Mouse (Mus musculus) CD4-positive, CD25-positive, alpha-beta regulatory T cell, adult 2 months (primary cell): ENCODE measurements around the gene Ip6k3.
A peak's percentile ranks its signal among the peaks of the same experiment; 100 is the strongest.

Experiments
- DNase-seq: peaks from one replicate; pipeline ENCODE4 v3.0.0-alpha.2; 2012; ENCODE audit warnings: low read depth, low spot score

The Ip6k3 gene

DNA sequence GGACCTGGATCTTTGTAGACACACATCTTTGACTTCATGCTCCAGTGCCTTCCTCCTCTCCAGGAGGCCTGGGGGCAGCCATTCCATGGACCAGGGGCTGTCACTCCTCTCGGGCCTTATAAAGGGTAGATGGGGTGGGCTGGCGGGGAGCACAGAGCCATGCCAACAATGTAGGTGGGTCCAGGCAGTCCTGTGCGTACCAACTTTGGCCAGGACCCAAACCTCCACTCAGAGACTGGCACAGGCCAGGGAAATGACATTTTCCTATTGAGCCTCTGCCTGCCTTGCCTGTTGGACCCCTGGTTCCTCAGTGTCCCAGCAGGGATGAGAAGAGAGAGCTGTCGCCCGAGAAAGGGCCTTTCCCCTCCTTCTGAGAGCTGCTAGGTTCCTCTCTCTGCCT, 14.8 kb upstream of the Ip6k3 start:
- no peak for DNase-seq

DNA sequence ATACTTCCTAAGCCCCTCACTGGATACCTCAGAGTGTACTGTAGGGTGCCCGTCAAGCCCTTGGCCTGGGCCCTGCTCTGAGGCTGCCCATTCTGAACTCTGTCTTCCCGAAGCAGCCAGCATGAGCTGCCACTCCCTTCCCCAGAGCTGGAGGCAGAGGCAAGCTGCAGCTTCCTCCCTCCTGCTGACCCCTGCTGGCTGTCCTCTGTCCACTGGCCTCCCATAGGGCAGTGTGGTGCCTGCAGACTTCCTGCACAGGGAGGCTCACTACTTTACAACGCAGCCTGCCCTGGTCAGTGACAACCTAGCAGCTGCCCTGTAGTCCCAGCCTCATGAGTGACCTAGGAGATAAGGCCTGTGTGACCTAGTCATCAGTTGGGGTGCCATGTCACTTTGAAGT, 14.1 kb upstream of the Ip6k3 start:
- DNase-seq: no peak

DNA sequence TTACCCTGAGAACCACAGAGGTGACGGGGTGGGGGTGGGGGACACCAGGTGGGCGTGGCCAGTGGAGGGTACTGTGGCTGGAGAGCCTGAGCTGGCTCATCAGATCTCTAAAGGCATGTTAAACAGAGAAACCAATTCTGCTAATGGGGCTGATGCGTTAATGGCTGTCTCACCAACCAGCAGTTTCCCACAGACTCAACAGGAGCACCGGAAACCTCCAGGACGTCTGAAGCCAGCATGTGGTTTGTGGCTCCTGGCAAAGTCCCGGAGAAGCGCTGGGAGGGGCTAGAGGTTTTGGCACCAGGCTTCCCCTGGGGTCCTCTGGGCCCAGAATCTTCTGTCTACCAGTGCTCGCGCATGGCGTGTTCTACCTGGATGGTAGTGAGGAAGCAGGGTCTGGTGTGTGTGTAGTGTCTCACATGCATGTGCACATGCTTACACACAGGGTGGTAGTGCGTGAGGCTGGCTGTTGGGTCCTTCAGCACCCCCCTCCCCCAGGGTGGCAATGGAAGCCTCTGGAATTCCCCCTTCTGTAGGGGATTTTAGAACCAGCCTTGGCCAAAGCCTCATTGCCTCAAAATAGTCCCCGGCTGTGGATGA, 12.2 kb upstream of the Ip6k3 start:
- DNase-seq: peak; percentile 47

DNA sequence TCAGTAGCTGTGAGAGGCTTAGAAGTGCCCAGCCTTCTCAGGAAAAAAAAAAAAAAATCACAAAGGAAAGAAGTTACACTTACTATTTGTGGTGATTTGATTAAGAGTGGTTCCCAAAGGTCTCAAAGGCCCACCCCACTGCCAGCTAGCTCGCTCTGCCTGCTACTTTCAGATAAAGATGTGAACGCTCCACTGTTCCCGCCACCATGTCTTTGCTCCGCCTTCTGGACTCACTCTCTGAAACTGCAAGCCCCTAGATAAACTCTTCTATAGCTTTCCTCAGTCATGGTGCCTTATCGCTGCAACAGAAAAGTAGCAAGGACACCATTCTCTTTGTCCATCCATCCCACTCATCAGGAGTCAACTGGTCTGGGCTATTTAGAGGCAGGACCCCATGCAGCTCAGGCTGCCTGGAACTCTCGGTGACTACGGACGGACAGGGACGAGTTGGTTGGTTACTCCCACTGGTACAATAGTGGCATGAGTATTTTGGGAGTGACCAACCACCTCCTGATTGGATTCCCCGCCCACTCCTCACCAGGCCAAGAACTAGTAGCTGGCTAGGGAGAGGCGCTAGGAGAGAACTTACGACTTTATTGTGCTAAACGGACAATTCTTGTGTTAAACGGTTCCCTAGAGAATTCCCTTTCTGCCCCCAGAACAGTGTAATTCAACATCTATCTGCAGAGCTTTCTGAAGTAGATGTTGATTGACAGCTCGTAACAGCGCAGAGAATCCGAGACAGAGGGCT, 11.0 kb upstream of the Ip6k3 start:
- no peak for DNase-seq

DNA sequence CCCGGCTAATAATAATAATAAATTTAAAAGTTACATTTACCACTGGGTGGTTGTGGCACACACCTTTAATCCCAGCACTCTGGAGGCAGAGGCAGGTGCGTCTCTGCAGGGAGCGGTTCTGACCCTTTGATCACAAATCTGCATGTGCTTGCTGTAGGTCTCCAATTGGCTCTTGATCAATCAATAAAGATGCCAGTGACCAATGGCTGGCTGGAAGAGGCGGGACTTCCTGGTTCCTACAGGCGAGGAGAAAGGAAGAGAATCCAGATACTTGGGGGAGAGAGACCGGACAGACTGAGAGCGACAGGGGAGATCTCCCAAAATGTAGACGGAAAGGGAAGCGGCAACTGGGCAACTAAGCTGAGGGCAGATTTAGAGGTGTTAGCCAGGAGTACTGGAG, 10.4 kb upstream of the Ip6k3 start:
- DNase-seq: peak; percentile 37

DNA sequence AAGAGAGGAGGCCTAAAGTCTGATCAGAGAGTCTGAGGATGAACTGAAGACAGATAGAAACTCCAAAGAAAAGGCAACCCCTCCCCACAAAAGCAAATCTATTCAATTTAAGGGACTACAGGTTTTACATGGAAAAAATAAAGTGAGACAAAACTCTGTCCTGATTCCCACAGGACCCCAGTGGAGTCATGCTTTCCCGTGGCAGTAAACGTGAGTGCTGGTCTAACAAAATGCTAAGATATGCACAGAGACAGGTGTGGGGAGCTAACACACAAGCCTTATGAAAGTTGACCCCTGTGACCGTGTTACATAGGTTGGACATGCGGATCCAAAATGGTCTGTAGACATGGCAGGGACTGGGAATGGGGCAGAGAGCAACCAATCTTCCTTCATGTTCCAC, 9.2 kb upstream of the Ip6k3 start:
- DNase-seq: no peak

DNA sequence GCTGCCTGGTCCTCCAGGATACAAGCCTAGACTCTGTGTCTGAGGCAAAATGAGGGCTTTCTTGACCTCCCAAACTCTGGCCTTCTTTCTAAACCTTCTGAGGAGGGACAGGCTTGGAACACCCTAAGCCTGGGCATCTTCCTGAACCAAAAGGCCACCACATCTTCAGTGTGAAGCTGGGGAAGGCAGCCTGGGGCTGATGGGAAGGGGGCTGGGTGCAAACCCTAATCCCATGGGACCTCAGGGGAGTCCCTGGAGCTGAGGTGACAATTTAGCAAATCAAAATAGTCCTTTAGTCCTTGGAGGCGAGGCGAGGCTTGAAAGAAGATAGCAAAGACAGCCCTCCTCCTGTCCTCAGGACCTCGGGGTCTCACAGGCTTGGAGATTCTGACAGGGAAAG, 8.7 kb upstream of the Ip6k3 start:
- no peak for DNase-seq

DNA sequence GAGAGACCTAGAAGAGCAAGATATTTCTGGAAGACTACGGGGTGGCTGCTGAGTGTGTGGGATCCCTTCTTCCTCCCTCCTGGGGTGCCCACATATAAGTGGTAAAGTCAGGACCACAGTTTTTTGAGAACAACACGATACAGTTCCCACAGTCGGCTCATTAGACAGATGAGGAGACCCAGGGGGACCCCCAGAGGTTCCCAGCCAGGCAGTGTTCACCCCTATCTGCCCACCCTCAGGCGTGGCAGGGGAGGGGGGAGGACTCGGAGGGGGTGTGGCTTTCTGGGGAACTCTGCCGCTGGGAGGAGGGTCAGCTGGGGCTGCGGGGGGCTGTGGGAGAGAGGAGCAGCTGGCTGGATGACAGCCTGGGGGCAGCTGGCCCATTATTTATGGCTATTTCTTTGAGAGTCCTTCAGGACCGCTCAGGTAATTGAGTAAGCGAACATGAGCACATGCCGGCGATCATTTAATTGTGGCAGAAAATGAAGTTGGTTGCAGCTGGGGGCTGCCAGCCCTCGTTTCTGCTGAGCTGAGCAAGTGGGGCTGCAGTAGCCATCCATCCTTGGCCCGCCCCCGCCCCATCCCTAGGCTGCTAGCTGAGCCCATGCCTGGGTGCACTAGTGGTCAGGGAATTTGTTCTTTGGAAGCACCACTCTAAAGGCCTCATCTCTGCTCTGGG, 7.7 kb upstream of the Ip6k3 start:
- no peak for DNase-seq

DNA sequence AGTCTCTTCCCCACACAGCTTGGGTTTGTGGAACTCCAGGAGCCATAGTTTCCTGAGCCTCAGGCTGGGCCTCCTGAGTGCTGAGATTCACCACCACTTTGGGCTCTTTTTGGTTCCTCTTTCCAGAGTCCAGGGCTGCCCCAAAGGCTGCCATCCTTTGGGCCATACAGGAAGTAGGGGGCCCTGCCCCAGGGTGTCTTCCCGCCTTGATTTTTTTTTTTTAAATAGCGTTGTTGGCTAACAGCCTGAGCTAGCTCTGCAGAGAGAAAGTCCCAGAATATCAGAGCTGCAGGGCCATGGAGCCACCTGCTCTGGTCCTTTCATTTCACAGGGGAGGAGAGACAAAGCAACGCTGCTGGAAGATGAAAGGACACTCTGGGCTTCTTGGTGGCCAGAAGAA, 6.1 kb upstream of the Ip6k3 start:
- no peak for DNase-seq

DNA sequence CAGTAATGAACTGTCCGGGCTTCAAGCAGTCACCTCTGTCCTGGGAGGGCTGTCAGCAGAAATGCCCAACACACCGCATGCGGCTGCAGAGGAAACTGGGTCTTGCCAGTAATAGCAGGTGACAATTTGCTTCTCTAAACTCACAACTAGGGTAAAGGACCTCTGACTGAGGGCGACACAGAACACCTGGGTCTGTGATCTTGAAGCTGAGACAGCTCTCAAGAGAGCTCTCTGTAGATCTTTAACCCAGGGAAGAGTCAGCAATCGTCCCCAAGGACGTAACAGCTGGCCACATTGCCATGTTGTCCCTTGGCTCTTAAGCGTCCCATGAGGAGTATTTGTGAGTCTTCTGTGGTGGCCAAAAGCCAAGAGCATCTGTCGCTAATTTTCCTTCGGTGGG, 4.9 kb upstream of the Ip6k3 start:
- DNase-seq: no peak

DNA sequence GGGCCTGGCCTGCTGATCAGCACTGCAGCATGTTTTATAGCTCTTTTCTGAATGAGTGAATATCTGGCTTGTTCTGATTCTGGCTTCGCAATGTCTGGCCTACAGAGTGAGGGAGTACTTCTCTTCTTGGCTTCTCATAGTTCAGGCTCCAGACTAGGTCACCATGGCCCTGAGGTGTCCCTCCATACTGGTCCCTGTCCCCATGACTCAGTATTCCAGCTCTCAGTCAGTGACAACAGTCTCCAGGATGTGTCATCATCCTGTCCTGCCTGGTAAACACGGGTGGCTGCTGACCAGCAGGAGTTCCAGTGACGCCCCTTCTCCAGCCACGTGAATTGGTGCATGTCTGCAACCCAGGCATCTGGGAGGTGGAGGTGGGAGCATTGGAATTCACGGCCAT, 3.5 kb upstream of the Ip6k3 start:
- no peak for DNase-seq

DNA sequence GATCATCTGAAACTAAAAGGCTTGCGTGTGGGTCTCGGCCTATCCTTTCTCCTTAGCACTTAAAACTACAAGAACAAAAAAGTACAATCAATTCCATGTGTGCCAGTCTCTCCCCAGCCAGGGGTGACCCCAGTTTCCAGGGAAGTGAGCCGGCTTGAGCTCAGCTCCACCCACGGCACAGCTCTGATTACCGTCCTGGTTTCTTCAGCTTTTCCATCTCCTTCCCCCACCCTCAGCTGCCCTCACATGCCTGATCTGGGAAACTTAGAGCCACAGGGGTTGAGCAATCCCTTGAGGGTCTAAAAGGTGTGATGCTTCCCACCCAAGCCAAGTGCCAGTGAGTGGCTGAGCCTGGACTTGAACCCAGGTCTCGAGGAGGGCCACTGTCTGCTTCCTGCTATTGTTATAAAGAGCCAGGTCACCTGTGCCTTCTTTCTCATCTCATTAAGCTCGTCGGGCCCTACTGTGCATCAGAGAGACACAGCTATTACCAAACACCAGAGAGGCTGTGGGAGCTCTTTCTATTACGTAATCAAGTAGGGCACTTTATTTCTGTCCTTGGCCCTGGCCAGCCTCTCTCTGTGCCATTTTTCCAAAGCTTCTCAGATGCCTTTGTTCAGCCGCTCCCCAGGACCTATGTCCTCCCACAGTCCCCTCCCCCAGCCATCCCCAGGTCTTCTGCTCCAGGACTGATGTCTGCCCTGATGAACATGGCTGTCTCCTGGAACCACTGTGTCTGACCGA, 2.5 kb upstream of the Ip6k3 start:
- no peak for DNase-seq

DNA sequence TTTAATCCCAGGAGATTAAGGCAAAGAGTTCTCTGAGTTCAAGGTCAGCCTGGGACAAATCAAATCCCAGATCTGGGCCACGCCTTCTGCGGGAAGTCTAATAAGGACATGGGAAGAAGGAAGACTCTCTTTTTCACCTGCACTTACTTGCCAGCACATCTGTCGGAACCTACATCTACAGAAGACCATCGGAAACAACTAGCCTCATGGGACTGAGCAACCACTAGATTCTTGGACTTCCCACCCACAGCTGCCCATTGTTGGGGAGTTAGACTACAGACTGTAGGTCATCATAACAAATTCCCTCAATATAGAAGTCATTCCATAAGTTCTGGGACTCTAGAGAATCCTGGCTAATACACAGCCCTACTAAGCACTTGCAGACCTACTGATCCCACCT, 974 bp upstream of the Ip6k3 start:
- no peak for DNase-seq

DNA sequence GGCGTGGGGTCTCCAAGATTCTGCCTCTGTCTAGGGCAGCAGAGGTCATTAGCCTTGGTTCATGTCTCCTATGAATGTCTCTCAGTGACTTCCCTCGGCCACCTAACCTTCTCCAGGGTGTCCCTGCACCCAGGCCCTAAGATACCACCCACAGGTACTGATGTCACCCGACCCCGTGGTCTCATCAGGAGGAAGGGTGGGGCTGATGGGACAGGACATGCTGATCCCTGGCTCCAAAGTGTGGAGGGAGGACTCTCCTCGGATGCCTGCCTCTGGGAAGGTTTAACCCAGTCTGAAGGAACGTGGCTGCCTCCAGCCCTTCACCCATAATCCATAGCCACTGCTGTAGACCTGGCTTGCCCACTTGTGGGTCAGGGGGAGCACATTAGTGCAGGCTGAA, 694 bp downstream of the Ip6k3 start:
- no peak for DNase-seq

DNA sequence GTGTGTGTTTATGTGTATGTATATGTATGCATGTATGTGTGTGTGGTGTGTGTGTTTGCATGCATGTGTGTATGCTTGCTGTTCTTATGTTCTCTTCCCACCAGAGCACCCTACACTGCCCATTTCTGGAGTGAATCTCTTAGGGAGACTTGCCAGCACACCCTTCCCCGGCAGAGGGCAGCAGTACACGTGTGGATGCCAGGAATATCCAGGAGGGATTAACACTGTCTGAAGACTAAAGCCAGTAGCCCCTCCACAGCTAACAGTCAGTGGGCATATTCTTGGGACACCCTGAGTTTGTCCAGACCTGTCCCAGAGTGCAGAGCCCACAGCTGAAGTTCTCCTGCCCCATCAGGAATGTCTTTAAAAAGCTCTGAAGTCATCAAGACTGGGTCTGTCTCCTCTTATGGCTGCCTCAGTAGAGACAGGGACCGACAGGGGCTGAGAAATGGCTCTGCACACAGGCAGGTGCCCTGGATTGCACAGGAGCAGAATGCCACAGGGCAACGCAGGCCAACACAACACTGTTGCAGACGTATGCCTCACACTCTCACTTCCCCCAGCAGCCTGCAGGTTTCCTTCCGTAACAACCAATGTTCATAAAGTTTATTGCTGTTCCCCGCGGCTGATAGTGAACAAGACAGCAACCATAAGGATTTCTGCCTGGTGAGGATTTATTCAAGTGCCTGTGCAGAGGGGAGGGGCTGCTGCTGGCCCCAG, 2.4 kb downstream of the Ip6k3 start:
- DNase-seq: no peak

DNA sequence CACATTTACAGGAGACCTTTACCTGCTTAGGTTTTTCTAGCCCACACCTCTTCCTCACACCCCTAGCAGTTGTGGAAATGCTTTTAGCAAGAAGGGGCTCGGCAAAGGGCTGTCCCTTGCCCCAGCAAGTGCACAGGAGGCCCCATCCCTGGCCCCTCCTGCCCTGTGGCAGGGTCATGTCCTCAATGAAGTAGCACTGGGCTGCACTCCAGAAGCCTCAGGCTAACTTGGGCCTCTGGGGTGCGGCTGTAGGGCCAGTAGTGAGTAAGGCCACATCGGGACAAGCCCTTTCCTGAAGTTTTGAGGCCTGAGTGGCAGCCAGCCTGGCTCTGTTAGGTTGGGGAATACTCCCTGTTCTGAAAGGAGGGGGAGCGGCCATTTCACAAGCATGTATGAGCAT, 6.7 kb downstream of the Ip6k3 start:
- no peak for DNase-seq

DNA sequence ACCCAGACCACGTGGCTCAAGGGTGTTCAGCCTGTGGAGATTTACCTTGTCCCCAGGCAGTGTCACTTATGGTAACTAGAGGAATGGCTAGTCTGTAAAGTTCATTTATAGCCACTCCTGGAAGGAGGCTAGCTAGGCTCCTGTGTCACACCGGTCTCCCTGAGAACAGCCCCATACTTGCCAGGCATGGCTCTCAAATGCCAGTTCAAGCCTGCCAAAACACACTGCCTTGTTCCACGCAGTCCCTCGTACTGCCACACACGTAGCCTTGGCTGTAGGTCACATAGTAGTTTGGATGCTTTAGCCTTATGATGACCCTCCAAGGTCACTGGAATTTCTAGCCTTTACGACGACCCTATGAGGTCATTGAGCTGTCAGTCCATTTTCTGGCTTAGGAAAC, 8.4 kb downstream of the Ip6k3 start:
- no peak for DNase-seq

DNA sequence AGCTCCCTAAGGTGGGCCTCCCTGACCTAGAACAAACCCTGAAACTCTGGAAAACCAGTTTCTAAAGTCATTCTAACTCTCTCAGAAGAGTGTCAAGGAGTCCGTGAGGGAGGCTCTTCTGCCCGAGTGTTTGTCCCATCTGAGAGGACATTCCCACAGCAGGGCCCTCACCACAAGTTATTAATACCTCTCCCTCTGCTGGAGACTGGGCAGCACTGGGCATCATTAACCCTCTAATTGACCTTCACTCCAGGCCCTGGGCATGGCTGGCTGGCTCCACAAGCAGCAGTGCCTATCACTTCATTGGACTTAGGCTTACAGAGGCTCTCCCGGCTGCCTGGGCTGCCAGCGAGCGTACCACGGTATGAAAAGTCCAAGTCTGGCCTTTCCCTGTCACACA, 9.2 kb downstream of the Ip6k3 start:
- no peak for DNase-seq

DNA sequence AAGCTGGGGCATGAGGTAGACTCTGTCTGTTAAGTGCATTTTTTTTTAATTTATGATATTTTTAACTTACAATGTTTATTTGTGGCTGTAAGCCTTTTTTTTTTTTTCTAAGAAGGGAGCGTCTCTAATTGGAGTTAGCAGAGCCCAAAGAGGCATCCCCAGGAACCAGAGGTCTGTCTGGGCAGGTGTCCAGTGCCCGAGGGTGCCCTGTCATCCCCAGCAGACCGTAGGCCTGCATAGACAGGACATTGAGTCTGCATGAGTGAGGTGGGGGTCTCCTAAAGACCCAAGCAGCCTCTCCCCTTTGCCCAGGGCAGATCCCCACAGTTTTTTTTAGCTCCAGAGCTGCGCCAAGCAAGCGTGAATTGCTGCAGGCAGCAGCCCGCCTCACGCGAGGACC, 11.8 kb downstream of the Ip6k3 start:
- DNase-seq: no peak

DNA sequence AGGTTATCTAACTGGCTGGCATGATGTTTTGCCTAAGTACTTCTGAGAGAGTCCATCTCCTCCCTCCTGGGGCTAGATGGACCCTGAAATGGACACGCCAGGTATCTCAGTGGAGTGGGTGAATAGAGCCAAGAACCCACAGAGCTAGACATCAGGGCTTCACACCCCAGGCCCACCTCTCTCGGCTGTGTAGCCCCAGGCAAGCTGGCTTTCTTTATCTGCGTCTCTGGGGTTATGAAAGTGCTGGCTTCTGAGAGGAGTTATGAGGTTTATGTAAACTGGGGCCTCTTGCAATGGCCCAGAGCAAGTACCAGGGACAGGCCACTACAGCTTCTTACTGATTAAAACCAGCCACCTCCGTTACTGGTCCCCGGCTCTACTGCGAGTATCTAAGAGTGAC, 12.7 kb downstream of the Ip6k3 start:
- DNase-seq: no peak

DNA sequence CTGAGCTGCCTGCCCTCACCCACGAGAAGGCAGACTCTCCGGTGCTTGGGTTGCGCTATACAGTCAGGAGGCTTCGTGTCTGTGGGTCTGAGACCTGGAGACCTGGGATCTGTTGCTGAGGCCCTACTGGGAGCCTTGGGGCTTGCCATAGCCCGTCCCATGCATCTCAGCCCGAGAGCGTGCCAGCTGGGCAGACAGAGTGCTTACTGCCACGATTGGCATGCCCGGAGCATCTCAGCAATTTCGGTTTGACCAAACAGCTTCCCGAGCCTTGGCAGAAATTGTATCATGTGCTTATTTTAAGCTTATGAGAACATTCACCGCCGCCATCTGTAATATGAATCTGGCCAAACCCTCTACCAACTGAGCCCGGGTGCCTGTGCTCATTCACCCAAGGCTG, 13.3 kb downstream of the Ip6k3 start:
- no peak for DNase-seq

DNA sequence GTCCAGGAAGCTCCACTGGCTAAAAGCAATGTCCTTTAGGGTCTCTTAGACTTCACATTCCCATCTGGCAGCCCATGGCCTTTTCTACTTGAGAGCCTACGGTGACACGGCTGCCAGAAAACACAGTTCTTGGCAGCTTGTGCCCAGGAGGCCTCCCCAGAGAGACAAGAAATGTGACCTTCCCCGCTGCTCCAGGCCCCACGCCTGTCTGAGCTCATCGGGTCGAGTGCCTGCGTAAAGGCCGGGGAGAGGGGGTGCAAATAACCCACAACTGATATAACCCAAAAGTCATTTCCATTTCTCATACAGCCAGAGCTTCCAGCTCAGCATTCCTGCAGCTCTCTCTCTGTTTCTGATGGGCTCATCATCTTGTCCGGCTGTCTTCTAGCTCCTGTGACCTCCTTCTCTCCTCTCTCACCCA, 13.8 kb downstream of the Ip6k3 start:
- no peak for DNase-seq
